Mouse (Mus musculus) olfactory bulb, adult 2 months (tissue): Measurements from ENCODE around the gene Sox5. TPM values are rescaled to one million over a fixed set of nuclear protein-coding genes. Genes with fewer than 3 reads are reported as not detected.

Experiments
- H3K27ac ChIP-seq: fragments of 200-500 bp; 2 replicates; pipeline ENCODE4 v1.5.1; 2012; ENCODE audit warnings: low read depth, low read length; ENCODE audit not compliant: insufficient read depth
- H3K4me1 ChIP-seq: fragments of 200-500 bp; 2 replicates; pipeline ENCODE4 v1.6.1; 2012; ENCODE audit warnings: low read length; ENCODE audit not compliant: control insufficient read depth, insufficient read depth
- H3K4me3 ChIP-seq: fragments of 200-500 bp; 2 replicates; pipeline ENCODE4 v1.5.1; 2012; ENCODE audit warnings: mild to moderate bottlenecking, low read depth, low read length, moderate library complexity; ENCODE audit not compliant: insufficient read depth
- CTCF ChIP-seq: fragments of 200-500 bp; IDR thresholded peaks from 2 replicates; pipeline ENCODE4 v1.5.1; 2012; ENCODE audit warnings: low read depth, mild to moderate bottlenecking, low read length, moderate library complexity; ENCODE audit not compliant: insufficient read depth
- POLR2A ChIP-seq: fragments of 200-500 bp; IDR thresholded peaks from 2 replicates; pipeline ENCODE4 v1.6.1; 2012; ENCODE audit warnings: mild to moderate bottlenecking, low read depth, low read length, moderate library complexity; ENCODE audit not compliant: insufficient read depth
- WGBS: fragments of 180-500 bp; shearing (Covaris S2); methylation state at CpG from one replicate; pipeline ENCODE4 v1.1.7; 2018; 5-methylcytosine and 5-hydroxymethylcytosine counted together
- polyA plus RNA-seq: library from polyadenylated mRNA; stranded (reverse); fragments of >200 nt; gene quantifications from 2 replicates; pipeline ENCODE4 v1.2.4, GENCODE M21; 2012; ENCODE audit warnings: low replicate concordance; ENCODE audit not compliant: missing spikeins, insufficient read depth, insufficient read length

Gene Sox5
- polyA plus RNA-seq, 1 experiment: not detected

GRCm38 (mm10) chr6:144270306-144270705 lies 511.5 kb downstream of the Sox5 start:
- WGBS: 78% methylated on average over 3 of the region's 3 CpGs
- TF ChIP-seq POLR2A (no peak), CTCF (no peak)
- Histone ChIP-seq H3K27ac (no peak overlapping the region), H3K4me1 (no peaks in the 10 kb centered on the region), H3K4me3 (no peak overlapping the region)

- no peak for TF ChIP-seq CTCF
- TF ChIP-seq POLR2A: no peak
- no peaks in the 10 kb centered on the region for H3K4me1 ChIP-seq
- H3K27ac ChIP-seq: no peak overlapping the region
- no peak overlapping the region for H3K4me3 ChIP-seq
- WGBS: 86% methylated on average over 4 of the region's 4 CpGs
These were observed 512.1 kb downstream of the Sox5 start for GRCm38 (mm10) chr6:144269666-144270065.

- Histone ChIP-seq H3K4me3 (no peak overlapping the region), H3K4me1 (0 out of 2 replicates have a peak, but pooled peaks cover 3% of the 10 kb centered on the region), H3K27ac (no peak overlapping the region)
- no peak for TF ChIP-seq CTCF
- no peak for TF ChIP-seq POLR2A
- 96% methylated on average over 5 of the region's 5 CpGs for WGBS
These were observed 516.0 kb downstream of the Sox5 start for GRCm38 (mm10) chr6:144265752-144266151.

GRCm38 (mm10) chr6:144265004-144265403 lies 516.8 kb downstream of the Sox5 start:
- 87% methylated on average over 7 of the region's 7 CpGs for WGBS
- TF ChIP-seq CTCF (no peak), POLR2A (no peak)
- Histone ChIP-seq H3K27ac (no peak overlapping the region), H3K4me3 (no peak overlapping the region), H3K4me1 (0 out of 2 replicates have a peak, but pooled peaks cover 3% of the 10 kb centered on the region)

- WGBS: 62% methylated on average over 16 of the region's 16 CpGs
- TF ChIP-seq CTCF (no peak), POLR2A (no peak)
- no peak overlapping the region for H3K4me3 ChIP-seq
- H3K4me1 ChIP-seq: 0 out of 2 replicates have a peak, but pooled peaks cover 3% of the 10 kb centered on the region
- no peak overlapping the region for H3K27ac ChIP-seq
These were observed 517.4 kb downstream of the Sox5 start for GRCm38 (mm10) chr6:144264320-144264915.

- Histone ChIP-seq H3K27ac (no peak overlapping the region), H3K4me1 (peaks cover 3% of the 10 kb centered on the region; the same call in 1 of the 2 replicates), H3K4me3 (no peak overlapping the region)
- 83% methylated on average over 8 of the region's 8 CpGs for WGBS
- TF ChIP-seq CTCF: no peak
- TF ChIP-seq POLR2A: no peak
These were observed 525.3 kb downstream of the Sox5 start for GRCm38 (mm10) chr6:144256500-144256899.

- 68% methylated on average over 7 of the region's 7 CpGs for WGBS
- H3K27ac ChIP-seq: no peak overlapping the region
These were observed 529.5 kb downstream of the Sox5 start for GRCm38 (mm10) chr6:144252191-144252718.

GRCm38 (mm10) chr6:144251222-144252170 lies 530.3 kb downstream of the Sox5 start:
- no peak for TF ChIP-seq POLR2A
- no peak for TF ChIP-seq CTCF
- WGBS: 53% methylated on average over 18 of the region's 18 CpGs
- Histone ChIP-seq H3K4me1 (peaks cover 3% of the 10 kb centered on the region; the same call in 1 of the 2 replicates), H3K4me3 (no peak overlapping the region), H3K27ac (no peak overlapping the region)

More at GRCm38 (mm10) chr6:144252191-144252718, 529.5 kb downstream of the Sox5 start:
- H3K4me3 ChIP-seq: no peak overlapping the region
- H3K4me1 ChIP-seq: peaks cover 3% of the 10 kb centered on the region; the same call in 1 of the 2 replicates
- TF ChIP-seq POLR2A (no peak), CTCF (no peak)

- 75% methylated on average over 6 of the region's 6 CpGs for WGBS
These were observed 531.1 kb downstream of the Sox5 start for GRCm38 (mm10) chr6:144250625-144251181.

More at GRCm38 (mm10) chr6:144250625-144251181, 531.1 kb downstream of the Sox5 start:
- H3K27ac ChIP-seq: no peak overlapping the region
- peaks cover 3% of the 10 kb centered on the region; the same call in 1 of the 2 replicates for H3K4me1 ChIP-seq
- no peak for TF ChIP-seq CTCF
- TF ChIP-seq POLR2A: no peak
- no peak overlapping the region for H3K4me3 ChIP-seq
